Mouse (Mus musculus): Measurements from ENCODE around the gene Elmo3. TPM values are rescaled to one million over a fixed set of nuclear protein-coding genes. Genes with fewer than 3 reads are reported as not detected.
A peak's percentile ranks its signal among the peaks of the same experiment; 100 is the strongest.

The Elmo3 gene
- polyA plus RNA-seq, 1 experiment from 2014 or later = 1.3 TPM

- Histone ChIP-seq H3K36me3 (peaks cover 18% of the 10 kb centered on the region), H3K9me3 (replicated peaks) (no peaks in the 10 kb centered on the region), H3K4me3 (peak overlapping the region; percentile 16; the same call in 1 of the 2 replicates), H3K4me1 (peaks cover 30% of the 10 kb centered on the region), H3K27ac (replicated peaks) (no peak overlapping the region), H3K27me3 (ENCODE audit: low read depth, poor library complexity, severe bottlenecking) (peaks cover 26% of the 10 kb centered on the region)
- DNase-seq (ENCODE audit: low spot score) = no peak
- WGBS = 73% methylated on average over 11 of the region's 11 CpGs
Observed at GRCm38 (mm10) chr8:105295256-105295655, 10.1 kb upstream of the Elmo3 start.

- peaks cover 23% of the 10 kb centered on the region for H3K4me1 ChIP-seq
- no peak for DNase-seq (ENCODE audit: low spot score)
- 65% methylated on average over 11 of the region's 11 CpGs for WGBS
- peak within 1 kb of the TSS; percentile 84 for H3K27ac ChIP-seq (replicated peaks)
- no peaks in the 10 kb centered on the region for H3K9me3 ChIP-seq (replicated peaks)
- H3K36me3 ChIP-seq = peaks cover 25% of the 10 kb centered on the region
- H3K4me3 ChIP-seq = peak within 1 kb of the TSS; percentile 90
- H3K27me3 ChIP-seq (ENCODE audit: low read depth, poor library complexity, severe bottlenecking) = peaks cover 19% of the 10 kb centered on the region
Observed at GRCm38 (mm10) chr8:105295895-105296573, 9.4 kb upstream of the Elmo3 start, which contains the start of gene Exoc3l. Gene Exoc3l (minus strand): TSS chr8:105296101.

GRCm38 (mm10) chr8:105297511-105298192, 7.7 kb upstream of the Elmo3 start, which contains the start of gene E2f4:
Gene E2f4 (plus strand): TSS chr8:105297663.
- no peaks in the 10 kb centered on the region for H3K9me3 ChIP-seq (replicated peaks)
- under 1% methylated on average over 58 of the region's 58 CpGs for WGBS

GRCm38 (mm10) chr8:105298351-105299252, 6.8 kb upstream of the Elmo3 start:
- Histone ChIP-seq H3K9me3 (replicated peaks) (no peaks in the 10 kb centered on the region), H3K4me1 (peaks cover 23% of the 10 kb centered on the region), H3K27ac (replicated peaks) (peak overlapping the region; percentile 84), H3K27me3 (ENCODE audit: low read depth, poor library complexity, severe bottlenecking) (peaks cover under 1% of the 10 kb centered on the region; the same call in 1 of the 2 replicates), H3K4me3 (peak overlapping the region; percentile 90), H3K36me3 (peaks cover 51% of the 10 kb centered on the region)
- 66% methylated on average over 18 of the region's 18 CpGs for WGBS
- DNase-seq (ENCODE audit: low spot score) = no peak

More at GRCm38 (mm10) chr8:105297511-105298192, 7.7 kb upstream of the Elmo3 start, which contains the start of gene E2f4:
- peak; percentile 95 for DNase-seq (ENCODE audit: low spot score)
- Histone ChIP-seq H3K27ac (replicated peaks) (peak within 1 kb of the TSS; percentile 84), H3K36me3 (peaks cover 42% of the 10 kb centered on the region), H3K27me3 (ENCODE audit: low read depth, poor library complexity, severe bottlenecking) (peaks cover 10% of the 10 kb centered on the region; the same call in 1 of the 2 replicates), H3K4me1 (peaks cover 23% of the 10 kb centered on the region), H3K4me3 (peak within 1 kb of the TSS; percentile 90)

- Histone ChIP-seq H3K9me3 (replicated peaks) (no peaks in the 10 kb centered on the region), H3K36me3 (peaks cover 65% of the 10 kb centered on the region), H3K27ac (replicated peaks) (no peak overlapping the region), H3K27me3 (ENCODE audit: low read depth, poor library complexity, severe bottlenecking) (no peaks in the 10 kb centered on the region), H3K4me1 (peaks cover 23% of the 10 kb centered on the region), H3K4me3 (0 out of 2 replicates have a peak overlapping the region, but pooled peaks have one; percentile 14)
- WGBS = 95% methylated on average over 8 of the region's 8 CpGs
- DNase-seq (ENCODE audit: low spot score) = no peak
Observed at GRCm38 (mm10) chr8:105299962-105300361, 5.4 kb upstream of the Elmo3 start.

GRCm38 (mm10) chr8:105303396-105303795, 2.0 kb upstream of the Elmo3 start:
- no peaks in the 10 kb centered on the region for H3K9me3 ChIP-seq (replicated peaks)
- no peak for DNase-seq (ENCODE audit: low spot score)
- H3K4me1 ChIP-seq = peaks cover 23% of the 10 kb centered on the region
- H3K27me3 ChIP-seq (ENCODE audit: low read depth, poor library complexity, severe bottlenecking) = no peaks in the 10 kb centered on the region
- 88% methylated on average over 8 of the region's 8 CpGs for WGBS
- peaks cover 94% of the 10 kb centered on the region for H3K36me3 ChIP-seq
- no peak overlapping the region for H3K27ac ChIP-seq (replicated peaks)
- H3K4me3 ChIP-seq = no peak overlapping the region

GRCm38 (mm10) chr8:105303874-105304273, 1.5 kb upstream of the Elmo3 start:
- no peak for DNase-seq (ENCODE audit: low spot score)
- no peak overlapping the region for H3K27ac ChIP-seq (replicated peaks)
- peaks cover 18% of the 10 kb centered on the region for H3K4me1 ChIP-seq
- H3K4me3 ChIP-seq = no peak overlapping the region
- peaks cover 94% of the 10 kb centered on the region for H3K36me3 ChIP-seq
- H3K9me3 ChIP-seq (replicated peaks) = no peaks in the 10 kb centered on the region
- no peaks in the 10 kb centered on the region for H3K27me3 ChIP-seq (ENCODE audit: low read depth, poor library complexity, severe bottlenecking)
- WGBS = 90% methylated on average over 9 of the region's 9 CpGs

- Histone ChIP-seq H3K27ac (replicated peaks) (no peak overlapping the region), H3K4me1 (peaks cover 14% of the 10 kb centered on the region), H3K27me3 (ENCODE audit: low read depth, poor library complexity, severe bottlenecking) (no peaks in the 10 kb centered on the region), H3K9me3 (replicated peaks) (no peaks in the 10 kb centered on the region), H3K4me3 (no peak overlapping the region), H3K36me3 (peaks cover 95% of the 10 kb centered on the region)
- 89% methylated on average over 9 of the region's 9 CpGs for WGBS
- DNase-seq (ENCODE audit: low spot score) = no peak
Observed at GRCm38 (mm10) chr8:105304325-105305210, 833 bp upstream of the Elmo3 start.

GRCm38 (mm10) chr8:105306146-105306691, 818 bp downstream of the Elmo3 start:
- Histone ChIP-seq H3K4me3 (peak overlapping the region; percentile 42), H3K27me3 (ENCODE audit: low read depth, poor library complexity, severe bottlenecking) (no peaks in the 10 kb centered on the region), H3K27ac (replicated peaks) (peak overlapping the region; percentile 61; the same call in 1 of the 2 replicates), H3K9me3 (replicated peaks) (no peaks in the 10 kb centered on the region), H3K4me1 (peaks cover 14% of the 10 kb centered on the region), H3K36me3 (peaks cover 93% of the 10 kb centered on the region)
- WGBS = 68% methylated on average over 5 of the region's 5 CpGs
- no peak for DNase-seq (ENCODE audit: low spot score)

GRCm38 (mm10) chr8:105307670-105308069, 2.3 kb downstream of the Elmo3 start:
- Histone ChIP-seq H3K4me1 (peaks cover 14% of the 10 kb centered on the region), H3K4me3 (no peak overlapping the region), H3K9me3 (replicated peaks) (no peaks in the 10 kb centered on the region), H3K36me3 (peaks cover 93% of the 10 kb centered on the region), H3K27ac (replicated peaks) (no peak overlapping the region), H3K27me3 (ENCODE audit: low read depth, poor library complexity, severe bottlenecking) (no peaks in the 10 kb centered on the region)
- DNase-seq (ENCODE audit: low spot score) = no peak
- WGBS = 93% methylated on average over 13 of the region's 13 CpGs

- peaks cover 14% of the 10 kb centered on the region for H3K4me1 ChIP-seq
- 95% methylated on average over 10 of the region's 10 CpGs for WGBS
- H3K36me3 ChIP-seq = peaks cover 93% of the 10 kb centered on the region
- no peak overlapping the region for H3K27ac ChIP-seq (replicated peaks)
- no peak overlapping the region for H3K4me3 ChIP-seq
- no peaks in the 10 kb centered on the region for H3K27me3 ChIP-seq (ENCODE audit: low read depth, poor library complexity, severe bottlenecking)
- no peaks in the 10 kb centered on the region for H3K9me3 ChIP-seq (replicated peaks)
- DNase-seq (ENCODE audit: low spot score) = no peak
Observed at GRCm38 (mm10) chr8:105308428-105308827, 3.0 kb downstream of the Elmo3 start.

Measured in midbrain, embryonic 10.5 days (tissue).